Mouse (Mus musculus) spleen, postnatal 0 days (tissue): ENCODE results near the gene Pigx. TPM values are rescaled to one million over a fixed set of nuclear protein-coding genes. Genes with fewer than 3 reads are reported as not detected.

Experiments used
- polyA plus RNA-seq: library from polyadenylated mRNA; unstranded; fragments of >200 nt; fragmentation: Nextera tagmentation; extraction: Ambion mirVana; gene quantifications from 2 replicates; pipeline ENCODE4 v1.2.1, GENCODE M21; 2015

Gene Pigx
- polyA plus RNA-seq, result 40.4 and 42.1 TPM in 2 replicates

DNA sequence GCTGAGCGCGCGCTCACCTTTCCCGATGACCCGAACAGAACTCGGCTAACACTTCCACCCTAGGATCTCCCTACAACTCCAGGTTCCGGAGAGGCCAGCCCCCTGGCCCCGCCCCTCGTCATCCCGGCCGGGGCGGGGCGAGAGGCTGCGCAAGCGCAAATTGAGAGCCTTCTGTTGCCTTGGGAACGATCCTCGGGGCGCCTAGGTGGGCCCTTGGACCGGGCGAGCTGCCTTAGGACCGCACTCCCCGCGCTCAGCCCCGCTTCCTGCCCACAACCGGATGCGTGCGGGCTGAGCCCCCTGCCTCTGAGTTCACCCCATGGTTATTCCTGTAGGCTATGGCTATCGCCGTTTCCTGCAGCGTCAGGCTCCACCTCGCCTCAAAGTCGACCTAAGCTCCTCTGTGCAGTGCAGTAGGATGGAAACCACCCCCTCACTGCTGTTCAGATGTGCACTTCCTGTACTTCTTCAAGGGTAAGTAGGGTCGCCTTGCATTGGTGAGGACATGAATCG lies at the start of gene Pigx, which contains the start of gene Cep19:
Gene Pigx, minus strand, starts transcription at position 103 of the 513 bp plus-strand sequence.
Gene Cep19, plus strand, starts transcription at position 163 of the 513 bp plus-strand sequence.

DNA sequence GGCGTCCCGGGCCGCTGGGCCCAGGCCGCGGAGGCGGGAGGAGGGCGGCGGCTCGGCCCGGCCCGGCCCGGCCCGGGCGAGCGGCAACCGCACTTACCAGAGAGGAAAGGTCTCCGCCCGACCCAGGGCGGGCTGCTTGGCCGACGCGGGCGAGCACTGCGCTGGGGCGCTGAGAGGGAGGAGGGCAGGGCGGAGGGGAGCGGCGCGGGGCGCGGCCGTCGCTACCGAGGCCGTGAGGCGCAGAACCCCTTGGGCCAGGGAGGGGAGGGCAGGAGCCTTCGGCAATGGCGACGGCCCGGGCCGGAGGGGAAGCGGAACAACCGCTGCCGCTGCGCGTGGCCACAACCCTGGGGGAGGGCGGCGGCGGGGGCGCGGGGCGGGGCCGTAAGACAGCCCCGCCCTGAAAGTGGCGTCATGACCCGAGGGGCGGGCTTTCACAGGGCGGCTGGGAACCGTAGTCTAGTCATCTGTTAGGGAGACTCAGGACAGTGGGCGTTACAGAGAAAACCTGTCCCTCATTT lies 20.5 kb downstream of the Pigx start, which contains the start of gene Pak2:
Gene Pak2, minus strand, starts transcription at position 352 of the 521 bp plus-strand sequence.

Other genes starting within 250 kb of the Pigx start
- gene Meltf, start 220.9 kb downstream of the Pigx start, polyA plus RNA-seq, result 0.13 and 0.18 TPM in 2 replicates
- 0.19 and 0.52 TPM in 2 replicates for gene Pigz, start 165.9 kb downstream of the Pigx start, polyA plus RNA-seq
- gene 0610012G03Rik, start 151.2 kb downstream of the Pigx start, polyA plus RNA-seq, result 59.6 and 63.7 TPM in 2 replicates
- 38.1 and 38.7 TPM in 2 replicates for gene Ncbp2, start 151.2 kb downstream of the Pigx start, polyA plus RNA-seq
- 5.2 and 5.6 TPM in 2 replicates for gene Senp5, start 96.5 kb downstream of the Pigx start, polyA plus RNA-seq
- gene Pak2, start 20.4 kb downstream of the Pigx start, polyA plus RNA-seq, result 18.2 and 21.8 TPM in 2 replicates
- gene Cep19, start 60 bp upstream of the Pigx start, polyA plus RNA-seq, result 10.8 and 12.8 TPM in 2 replicates
- gene Nrros, start 65.9 kb upstream of the Pigx start, polyA plus RNA-seq, result 30.8 and 45.9 TPM in 2 replicates
- gene Bex6, start 80.1 kb upstream of the Pigx start, polyA plus RNA-seq, result 2.8 and 3.0 TPM in 2 replicates
- gene Fbxo45, start 147.4 kb upstream of the Pigx start, polyA plus RNA-seq, result 6.5 TPM in 2 replicates
- gene Wdr53, start 147.5 kb upstream of the Pigx start, polyA plus RNA-seq, result 15.4 and 16.6 TPM in 2 replicates
- 0.08 TPM in 1 of 2 replicates, not detected in the other for gene Smco1, start 171.7 kb upstream of the Pigx start, polyA plus RNA-seq
- 22.6 and 23.0 TPM in 2 replicates for gene Rnf168, start 177.7 kb upstream of the Pigx start, polyA plus RNA-seq
- gene Ubxn7, start 232.5 kb upstream of the Pigx start, polyA plus RNA-seq, result 10.8 and 11.4 TPM in 2 replicates